Mouse (Mus musculus) skeletal muscle tissue, postnatal 0 days (tissue): Measurements from ENCODE around the gene Abcg3. TPM values are rescaled to one million over a fixed set of nuclear protein-coding genes. Genes with fewer than 3 reads are reported as not detected.

ENCODE experiments used
- polyA plus RNA-seq: library from polyadenylated mRNA; unstranded; fragments of >200 nt; fragmentation: Nextera tagmentation; extraction: Ambion mirVana; gene quantifications from 2 replicates; pipeline ENCODE4 v1.2.1, GENCODE M21; 2015

The Abcg3 gene
- polyA plus RNA-seq, result 0.62 and 0.87 TPM in 2 replicates

GRCm38 (mm10) chr5:104982535-104982934, at the start of gene Abcg3:
Gene Abcg3, minus strand, starts transcription at chr5:104982718.

Other genes with a start within 250 kb of the Abcg3 start
- 1.4 and 1.6 TPM in 2 replicates for gene Zfp951, start 122.6 kb downstream of the Abcg3 start, polyA plus RNA-seq
- gene Gbp9, start 156.8 kb upstream of the Abcg3 start, polyA plus RNA-seq, result 3.5 and 4.3 TPM in 2 replicates
- 0.39 and 0.51 TPM in 2 replicates for gene Gbp8, start 156.8 kb upstream of the Abcg3 start, polyA plus RNA-seq
- gene Gbp4, start 156.9 kb upstream of the Abcg3 start, polyA plus RNA-seq, result 0.69 and 0.95 TPM in 2 replicates